Mouse (Mus musculus): ENCODE measurements around the gene Neurl4. TPM values are rescaled to one million over a fixed set of nuclear protein-coding genes. Genes with fewer than 3 reads are reported as not detected.

Neurl4 gene
- polyA plus RNA-seq, 1 experiment: 42.2 TPM

- Histone ChIP-seq H3ac (ENCODE audit: control insufficient read depth, insufficient read length) (no peak overlapping the region), H3K79me2 (ENCODE audit: control insufficient read depth, insufficient read depth) (no peaks in the 10 kb centered on the region), H3K27me3 (ENCODE audit: control insufficient read depth, insufficient read depth, insufficient read length) (no peaks in the 10 kb centered on the region), H3K4me2 (ENCODE audit: low read depth) (no peak overlapping the region), H3K36me3 (ENCODE audit: control insufficient read depth, insufficient read depth) (no peaks in the 10 kb centered on the region), H3K4me3 (no peak overlapping the region)
- TF ChIP-seq E2F4 (IDR thresholded peaks at IDR 0.05; ENCODE audit: insufficient read depth) (no peak), USF1 (IDR thresholded peaks at IDR 0.05; ENCODE audit: low read depth) (no peak), MYOD1 (IDR thresholded peaks at IDR 0.05; ENCODE audit: control insufficient read depth in 1 of 3, insufficient read length in 2 of 3, low read depth in 2 of 3) (no peak), MYOG (IDR thresholded peaks at IDR 0.05; ENCODE audit: control insufficient read depth in 1 of 3, insufficient read depth in 1 of 3, insufficient read length in 2 of 3, low read depth in 2 of 3) (no peak), TCF12 (IDR thresholded peaks at IDR 0.05; ENCODE audit: insufficient read depth, poor library complexity, severe bottlenecking) (no peak), SRF (IDR thresholded peaks at IDR 0.05; ENCODE audit: control insufficient read depth, insufficient read length, low read depth) (no peak), REST (IDR thresholded peaks at IDR 0.05; ENCODE audit: insufficient read depth, insufficient read length) (no peak), TCF3 (IDR thresholded peaks at IDR 0.05; ENCODE audit: insufficient read length, low read depth) (no peak), POLR2A (IDR thresholded peaks at IDR 0.05; ENCODE audit: insufficient read length, low read depth) (no peak)
Observed at GRCm38 (mm10) chr11:69886907-69887635, 13.8 kb upstream of the Neurl4 start.

- Histone ChIP-seq H3K4me2 (ENCODE audit: low read depth) (no peak overlapping the region), H3K36me3 (ENCODE audit: control insufficient read depth, insufficient read depth) (no peaks in the 10 kb centered on the region), H3K4me3 (no peak overlapping the region), H3K79me2 (ENCODE audit: control insufficient read depth, insufficient read depth) (no peaks in the 10 kb centered on the region), H3ac (ENCODE audit: control insufficient read depth, insufficient read length) (no peak overlapping the region), H3K27me3 (ENCODE audit: control insufficient read depth, insufficient read depth, insufficient read length) (no peaks in the 10 kb centered on the region)
- TF ChIP-seq MAX (IDR thresholded peaks at IDR 0.05; ENCODE audit: low read depth) (no peak), USF1 (IDR thresholded peaks at IDR 0.05; ENCODE audit: low read depth) (no peak), MYOG (IDR thresholded peaks at IDR 0.05; ENCODE audit: control insufficient read depth in 1 of 3, insufficient read depth in 1 of 3, insufficient read length in 2 of 3, low read depth in 2 of 3) (no peak), TCF12 (IDR thresholded peaks at IDR 0.05; ENCODE audit: insufficient read depth, poor library complexity, severe bottlenecking) (no peak), POLR2AphosphoS2 (IDR thresholded peaks at IDR 0.05; ENCODE audit: insufficient read length, low read depth) (no peak), CEBPB (IDR thresholded peaks at IDR 0.05; ENCODE audit: insufficient read depth, poor library complexity, severe bottlenecking) (no peak), E2F4 (IDR thresholded peaks at IDR 0.05; ENCODE audit: insufficient read depth) (no peak)
Observed at GRCm38 (mm10) chr11:69891482-69891881, 9.4 kb upstream of the Neurl4 start.

- no peaks in the 10 kb centered on the region for H3K36me3 ChIP-seq (ENCODE audit: control insufficient read depth, insufficient read depth)
- H3K4me3 ChIP-seq: no peak overlapping the region
- H3K27me3 ChIP-seq (ENCODE audit: control insufficient read depth, insufficient read depth, insufficient read length): no peaks in the 10 kb centered on the region
- no peak overlapping the region for H3ac ChIP-seq (ENCODE audit: control insufficient read depth, insufficient read length)
- H3K79me2 ChIP-seq (ENCODE audit: control insufficient read depth, insufficient read depth): no peaks in the 10 kb centered on the region
- TF ChIP-seq REST (IDR thresholded peaks at IDR 0.05; ENCODE audit: insufficient read depth, insufficient read length): no peak
- TF ChIP-seq USF1 (IDR thresholded peaks at IDR 0.05; ENCODE audit: low read depth): no peak
- TF ChIP-seq E2F4 (IDR thresholded peaks at IDR 0.05; ENCODE audit: insufficient read depth): no peak
- no peak for TF ChIP-seq MYOG (IDR thresholded peaks at IDR 0.05; ENCODE audit: control insufficient read depth in 1 of 3, insufficient read depth in 1 of 3, insufficient read length in 2 of 3, low read depth in 2 of 3)
- no peak overlapping the region for H3K4me2 ChIP-seq (ENCODE audit: low read depth)
Observed at GRCm38 (mm10) chr11:69894671-69895070, 6.2 kb upstream of the Neurl4 start.

- Histone ChIP-seq H3K4me2 (ENCODE audit: low read depth) (no peak within 1 kb of the TSS), H3K79me2 (ENCODE audit: control insufficient read depth, insufficient read depth) (no peaks in the 10 kb centered on the region), H3K36me3 (ENCODE audit: control insufficient read depth, insufficient read depth) (no peaks in the 10 kb centered on the region), H3ac (ENCODE audit: control insufficient read depth, insufficient read length) (no peak within 1 kb of the TSS), H3K27me3 (ENCODE audit: control insufficient read depth, insufficient read depth, insufficient read length) (no peaks in the 10 kb centered on the region), H3K4me3 (no peak within 1 kb of the TSS)
- no peak for TF ChIP-seq TCF12 (IDR thresholded peaks at IDR 0.05; ENCODE audit: insufficient read depth, poor library complexity, severe bottlenecking)
- no peak for TF ChIP-seq USF1 (IDR thresholded peaks at IDR 0.05; ENCODE audit: low read depth)
- TF ChIP-seq E2F4 (IDR thresholded peaks at IDR 0.05; ENCODE audit: insufficient read depth): no peak
Observed at GRCm38 (mm10) chr11:69895291-69895690, 5.6 kb upstream of the Neurl4 start, which contains the start of gene Acap1. Acap1 (minus strand) TSS chr11:69895539.

GRCm38 (mm10) chr11:69899870-69900269, 1.0 kb upstream of the Neurl4 start:
- H3K79me2 ChIP-seq (ENCODE audit: control insufficient read depth, insufficient read depth): no peaks in the 10 kb centered on the region
- H3K36me3 ChIP-seq (ENCODE audit: control insufficient read depth, insufficient read depth): peaks cover 5% of the 10 kb centered on the region
- H3ac ChIP-seq (ENCODE audit: control insufficient read depth, insufficient read length): peak overlapping the region; percentile 51
- peak overlapping the region; percentile 85 for H3K4me3 ChIP-seq
- no peak for TF ChIP-seq POLR2A (IDR thresholded peaks at IDR 0.05; ENCODE audit: insufficient read length, low read depth)
- TF ChIP-seq REST (IDR thresholded peaks at IDR 0.05; ENCODE audit: insufficient read depth, insufficient read length): no peak
- no peak for TF ChIP-seq MYOG (IDR thresholded peaks at IDR 0.05; ENCODE audit: control insufficient read depth in 1 of 3, insufficient read depth in 1 of 3, insufficient read length in 2 of 3, low read depth in 2 of 3)
- H3K27me3 ChIP-seq (ENCODE audit: control insufficient read depth, insufficient read depth, insufficient read length): no peaks in the 10 kb centered on the region
- H3K4me2 ChIP-seq (ENCODE audit: low read depth): peak overlapping the region; percentile 89

Measured in myocyte (in vitro differentiated cells).